Mouse (Mus musculus) heart, postnatal 0 days (tissue): ENCODE measurements at regions not wholly inside any gene's neighbourhood (a gene's known extent, or its start where the extent isn't known, plus 50 kb on each side); places are given as distances from the start of the nearest gene placed in this dataset.

ENCODE experiments used
- CTCF ChIP-seq: IDR thresholded peaks from 2 replicates; pipeline ENCODE4 v1.5.1; 2016; ENCODE audit warnings: antibody characterized with exemption, control low read depth, low read depth
- EP300 ChIP-seq: IDR thresholded peaks from 2 replicates; pipeline ENCODE4 v1.6.1; 2016; ENCODE audit warnings: antibody characterized with exemption, low read depth

- TF ChIP-seq CTCF (no peak), EP300 (no peak)
Observed at GRCm38 (mm10) chr4:67862218-67862617, 1034.8 kb downstream of the Tlr4 start.
